Mouse (Mus musculus): Measurements from ENCODE around the gene BC025920. TPM values are rescaled to one million over a fixed set of nuclear protein-coding genes. Genes with fewer than 3 reads are reported as not detected.
A peak's percentile ranks its signal among the peaks of the same experiment; 100 is the strongest.

BC025920 gene
- polyA plus RNA-seq, 1 experiment, result 3.7 TPM

DNA sequence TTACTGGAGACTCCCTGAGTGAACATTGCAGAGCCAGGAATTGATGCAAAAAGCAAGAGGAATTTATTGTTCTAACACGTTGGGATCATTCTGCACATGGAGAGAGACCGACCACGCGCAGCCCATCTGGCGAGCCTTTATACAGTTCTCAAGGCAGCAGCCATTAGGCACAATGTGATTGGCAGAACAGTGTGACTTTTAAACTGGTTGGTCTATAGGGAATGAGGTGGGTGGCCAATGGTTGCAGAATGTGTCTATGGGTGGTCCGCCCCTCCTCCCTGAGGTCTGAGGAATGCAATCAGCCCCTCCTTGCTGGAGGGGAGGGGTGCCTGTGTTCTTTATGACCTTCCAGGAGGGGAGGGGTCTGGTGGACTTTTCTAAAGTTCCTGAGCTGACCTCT lies 9.4 kb downstream of the BC025920 start:
- Histone ChIP-seq H3K27ac (ENCODE audit: insufficient read depth, low read length) (no peak overlapping the region), H3K4me3 (replicated peaks; ENCODE audit: insufficient read depth, low read depth, low read length) (no peak overlapping the region), H3K27me3 (ENCODE audit: control insufficient read depth, insufficient read depth, low read length) (no peaks in the 10 kb centered on the region), H3K4me1 (ENCODE audit: control insufficient read depth, insufficient read depth, low read length) (no peaks in the 10 kb centered on the region)
- WGBS, result 53% methylated on average over 6 of the region's 6 CpGs
- DNase-seq, result no peak
- TF ChIP-seq CTCF (IDR thresholded peaks at IDR 0.05; ENCODE audit: borderline replicate concordance, insufficient read depth, low read depth, low read length), result no peak
- no peak for TF ChIP-seq POLR2A (IDR thresholded peaks at IDR 0.05; ENCODE audit: borderline replicate concordance, insufficient read depth, low read length)

GRCm38 (mm10) chr10:81619976-81620375 lies 13.9 kb downstream of the BC025920 start:
- no peak for TF ChIP-seq CTCF (IDR thresholded peaks at IDR 0.05; ENCODE audit: borderline replicate concordance, insufficient read depth, low read depth, low read length)
- TF ChIP-seq POLR2A (IDR thresholded peaks at IDR 0.05; ENCODE audit: borderline replicate concordance, insufficient read depth, low read length), result no peak
- Histone ChIP-seq H3K27ac (ENCODE audit: insufficient read depth, low read length) (no peak overlapping the region), H3K4me3 (replicated peaks; ENCODE audit: insufficient read depth, low read depth, low read length) (no peak overlapping the region), H3K4me1 (ENCODE audit: control insufficient read depth, insufficient read depth, low read length) (no peaks in the 10 kb centered on the region), H3K27me3 (ENCODE audit: control insufficient read depth, insufficient read depth, low read length) (no peaks in the 10 kb centered on the region)
- no peak for DNase-seq
- WGBS, result 86% methylated on average over 5 of the region's 5 CpGs

DNA sequence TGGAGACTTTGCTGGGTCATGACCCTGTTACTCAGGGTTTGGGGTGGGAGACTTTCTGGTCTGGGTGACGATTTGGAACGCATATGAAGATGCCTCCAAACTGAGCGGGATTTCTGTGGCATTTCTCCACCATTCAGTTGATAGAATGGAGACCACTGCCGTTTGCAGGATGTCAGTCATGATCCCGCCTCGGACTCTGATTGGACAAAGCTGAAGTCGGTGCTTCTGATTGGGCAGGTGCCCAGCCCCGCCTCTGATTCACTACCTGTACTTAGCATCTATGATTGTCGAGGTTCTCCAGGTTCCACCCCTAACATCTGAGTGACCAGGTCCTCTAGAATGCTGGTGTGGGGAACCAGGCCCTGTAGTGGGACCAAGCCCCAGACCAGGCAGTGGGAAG lies 14.7 kb downstream of the BC025920 start:
- no peak overlapping the region for H3K27ac ChIP-seq (ENCODE audit: insufficient read depth, low read length)
- no peaks in the 10 kb centered on the region for H3K4me1 ChIP-seq (ENCODE audit: control insufficient read depth, insufficient read depth, low read length)
- TF ChIP-seq POLR2A (IDR thresholded peaks at IDR 0.05; ENCODE audit: borderline replicate concordance, insufficient read depth, low read length) (no peak), CTCF (IDR thresholded peaks at IDR 0.05; ENCODE audit: borderline replicate concordance, insufficient read depth, low read depth, low read length) (no peak)
- H3K4me3 ChIP-seq (replicated peaks; ENCODE audit: insufficient read depth, low read depth, low read length), result no peak overlapping the region
- no peak for DNase-seq
- 66% methylated on average over 9 of the region's 9 CpGs for WGBS
- H3K27me3 ChIP-seq (ENCODE audit: control insufficient read depth, insufficient read depth, low read length), result no peaks in the 10 kb centered on the region

GRCm38 (mm10) chr10:81623441-81623840 lies 17.4 kb downstream of the BC025920 start:
- TF ChIP-seq CTCF (IDR thresholded peaks at IDR 0.05; ENCODE audit: borderline replicate concordance, insufficient read depth, low read depth, low read length), result no peak
- no peak for TF ChIP-seq POLR2A (IDR thresholded peaks at IDR 0.05; ENCODE audit: borderline replicate concordance, insufficient read depth, low read length)
- Histone ChIP-seq H3K27ac (ENCODE audit: insufficient read depth, low read length) (no peak overlapping the region), H3K27me3 (ENCODE audit: control insufficient read depth, insufficient read depth, low read length) (no peaks in the 10 kb centered on the region), H3K4me3 (replicated peaks; ENCODE audit: insufficient read depth, low read depth, low read length) (no peak overlapping the region), H3K4me1 (ENCODE audit: control insufficient read depth, insufficient read depth, low read length) (peaks cover 8% of the 10 kb centered on the region)
- no peak for DNase-seq
- WGBS, result 77% methylated on average over 8 of the region's 8 CpGs

DNA sequence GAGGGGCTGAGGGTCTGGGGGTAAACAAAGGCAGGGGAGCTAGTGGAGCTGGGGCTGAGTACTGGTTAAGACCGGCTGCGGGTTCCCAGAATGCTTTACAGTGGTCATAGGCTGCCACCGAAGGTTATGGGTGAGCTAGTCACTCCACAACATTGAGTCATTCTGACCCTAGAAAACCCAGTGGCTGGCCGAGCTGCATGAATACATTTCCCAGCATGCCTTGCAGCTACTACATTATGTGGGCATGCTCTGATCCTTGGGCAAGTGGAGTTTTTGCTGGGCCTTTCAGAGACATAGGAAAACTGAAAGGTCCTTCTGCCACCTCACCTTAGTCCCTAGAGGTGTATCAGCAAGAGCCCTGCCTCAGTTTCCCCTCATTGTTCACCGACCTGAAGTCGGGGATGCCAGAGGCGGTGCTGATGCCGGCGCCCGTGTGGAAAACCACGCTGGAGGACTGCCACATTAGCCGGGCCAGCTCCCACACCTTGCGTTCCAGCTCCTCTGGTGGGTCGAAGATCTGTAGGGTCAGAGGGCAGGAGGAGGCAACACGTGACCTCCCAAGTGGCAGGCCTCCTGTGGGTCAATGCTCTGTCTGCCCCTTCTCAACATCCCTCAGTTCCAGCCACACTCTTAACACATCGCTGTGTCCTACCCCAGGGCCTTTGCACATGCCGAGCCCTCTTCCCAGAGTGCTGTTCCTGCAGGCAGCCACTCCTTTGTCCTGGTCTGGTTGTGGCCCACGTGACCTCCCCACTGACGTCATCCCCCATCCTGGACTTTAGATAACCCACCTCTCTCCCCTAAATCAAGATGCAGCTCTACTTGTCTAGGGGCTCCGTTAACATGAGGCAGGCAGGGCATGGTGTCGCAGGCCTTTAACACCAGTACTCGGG lies 20.3 kb downstream of the BC025920 start:
- Histone ChIP-seq H3K27me3 (ENCODE audit: control insufficient read depth, insufficient read depth, low read length) (no peaks in the 10 kb centered on the region), H3K27ac (ENCODE audit: insufficient read depth, low read length) (no peak overlapping the region)

GRCm38 (mm10) chr10:81626994-81627835 lies 21.1 kb downstream of the BC025920 start, which contains the start of gene Sirt6:
Gene Sirt6 (minus strand): TSS chr10:81627797.
- WGBS, result 3% methylated on average over 40 of the region's 40 CpGs
- Histone ChIP-seq H3K27ac (ENCODE audit: insufficient read depth, low read length) (peak within 1 kb of the TSS; percentile 67), H3K4me3 (replicated peaks; ENCODE audit: insufficient read depth, low read depth, low read length) (peak within 1 kb of the TSS; percentile 73), H3K4me1 (ENCODE audit: control insufficient read depth, insufficient read depth, low read length) (peaks cover 8% of the 10 kb centered on the region), H3K27me3 (ENCODE audit: control insufficient read depth, insufficient read depth, low read length) (no peaks in the 10 kb centered on the region)
- TF ChIP-seq POLR2A (IDR thresholded peaks at IDR 0.05; ENCODE audit: borderline replicate concordance, insufficient read depth, low read length), result peak; percentile 90; the same call in 1 of the 2 replicates
- no peak for TF ChIP-seq CTCF (IDR thresholded peaks at IDR 0.05; ENCODE audit: borderline replicate concordance, insufficient read depth, low read depth, low read length)
- peak; percentile 94 to 97 for DNase-seq

More for the DNA sequence above, 20.3 kb downstream of the BC025920 start:
- peak in 1 of 2 experiments; percentile 37 for DNase-seq
- no peak for TF ChIP-seq POLR2A (IDR thresholded peaks at IDR 0.05; ENCODE audit: borderline replicate concordance, insufficient read depth, low read length)
- no peak for TF ChIP-seq CTCF (IDR thresholded peaks at IDR 0.05; ENCODE audit: borderline replicate concordance, insufficient read depth, low read depth, low read length)
- Histone ChIP-seq H3K4me3 (replicated peaks; ENCODE audit: insufficient read depth, low read depth, low read length) (peak overlapping the region; percentile 73), H3K4me1 (ENCODE audit: control insufficient read depth, insufficient read depth, low read length) (peaks cover 8% of the 10 kb centered on the region)
- 85% methylated on average over 22 of the region's 22 CpGs for WGBS

GRCm38 (mm10) chr10:81627836-81628220 lies 21.8 kb downstream of the BC025920 start:
- Histone ChIP-seq H3K27ac (ENCODE audit: insufficient read depth, low read length) (peak overlapping the region; percentile 67), H3K4me1 (ENCODE audit: control insufficient read depth, insufficient read depth, low read length) (peaks cover 8% of the 10 kb centered on the region), H3K27me3 (ENCODE audit: control insufficient read depth, insufficient read depth, low read length) (no peaks in the 10 kb centered on the region), H3K4me3 (replicated peaks; ENCODE audit: insufficient read depth, low read depth, low read length) (peak overlapping the region; percentile 73)
- TF ChIP-seq CTCF (IDR thresholded peaks at IDR 0.05; ENCODE audit: borderline replicate concordance, insufficient read depth, low read depth, low read length) (no peak), POLR2A (IDR thresholded peaks at IDR 0.05; ENCODE audit: borderline replicate concordance, insufficient read depth, low read length) (no peak)
- peak; percentile 51 to 61 for DNase-seq
- WGBS, result 46% methylated on average over 7 of the region's 7 CpGs

Data from cerebellum, adult 2 months (tissue).